Mouse (Mus musculus) adipocyte (in vitro differentiated cells): ENCODE results near the gene Sdha.

Experiments
- DNase-seq: peaks from one replicate; pipeline ENCODE4 v3.0.0-alpha.2; 2016; ENCODE audit warnings: low spot score

Gene Sdha

DNA sequence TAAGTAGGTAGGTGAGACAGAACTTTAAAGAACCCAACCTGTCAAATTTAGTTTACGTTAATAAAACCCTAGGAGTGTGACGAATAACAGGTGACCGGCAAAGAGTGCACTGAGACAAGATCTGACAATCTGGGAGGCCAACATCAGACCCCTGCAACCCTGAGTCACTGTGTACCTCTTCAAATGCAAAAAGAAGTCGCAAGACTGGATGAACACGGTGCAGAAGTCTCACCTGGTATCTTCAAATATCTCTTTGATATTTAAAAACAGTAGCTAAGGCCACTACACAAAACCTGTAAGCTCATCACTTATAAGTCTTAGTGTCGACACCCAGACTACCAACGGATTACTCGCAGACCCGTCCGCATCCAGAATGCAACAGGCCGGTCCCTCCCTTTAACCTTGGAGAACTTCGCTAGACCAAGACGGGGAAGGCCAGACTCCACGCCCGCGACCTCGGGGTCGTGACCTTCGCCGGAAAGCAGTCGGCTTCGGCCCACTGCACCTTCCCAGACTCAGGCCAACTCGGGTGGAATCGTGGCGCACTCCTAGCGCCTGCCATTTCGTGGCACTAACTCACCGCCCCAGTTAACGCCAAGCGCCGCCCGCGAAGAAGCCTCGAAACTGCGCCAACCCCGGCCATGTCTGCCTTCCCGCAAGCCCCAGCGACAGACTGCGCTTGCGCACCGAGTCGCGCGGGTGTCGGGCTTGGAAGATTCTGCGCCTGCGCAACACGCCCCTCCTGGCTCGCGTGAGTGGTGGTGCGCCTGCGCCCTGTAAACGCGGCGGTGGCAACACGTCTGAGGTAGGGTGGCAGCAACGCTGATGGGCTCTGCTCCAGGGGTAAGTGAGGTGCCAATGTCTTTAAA is at the start of gene Sdha, which contains the start of gene Ccdc127:
Gene Sdha, minus strand, starts transcription at position 715 of the 869 bp plus-strand sequence.
Gene Ccdc127, plus strand, starts transcription at position 744 of the 869 bp plus-strand sequence.
- peak; percentile 98 for DNase-seq

DNA sequence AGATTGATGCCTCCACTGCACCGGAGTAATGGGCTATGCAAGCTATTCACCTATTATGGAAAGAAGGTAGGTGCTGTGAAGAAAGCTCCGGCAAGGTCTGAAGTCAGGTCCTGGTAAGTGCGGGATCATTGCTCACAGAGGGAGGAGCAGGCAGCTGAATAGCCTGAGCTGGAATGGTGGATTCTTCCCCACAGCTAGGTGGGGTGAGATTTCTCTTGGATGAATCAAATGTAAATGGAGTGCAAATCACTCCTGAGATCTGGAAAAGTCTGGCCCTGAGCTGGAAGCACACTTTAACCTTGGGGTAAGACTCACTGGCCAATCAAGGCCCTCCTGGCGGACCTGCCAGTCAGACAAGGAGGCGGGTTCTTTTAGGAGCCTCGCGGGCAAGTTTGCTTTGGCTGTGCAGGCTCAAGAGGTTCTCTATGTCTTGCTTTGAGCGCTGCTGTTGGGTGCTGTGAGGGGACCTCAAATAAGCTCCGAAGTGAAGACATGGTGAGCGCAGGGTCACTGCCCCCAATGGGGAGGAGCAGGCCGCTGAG is 49.3 kb upstream of the Sdha start, which contains the start of gene Ftl1-ps1:
Gene Ftl1-ps1, plus strand, starts transcription at position 397 of the 542 bp plus-strand sequence.
- no peak for DNase-seq

DNA sequence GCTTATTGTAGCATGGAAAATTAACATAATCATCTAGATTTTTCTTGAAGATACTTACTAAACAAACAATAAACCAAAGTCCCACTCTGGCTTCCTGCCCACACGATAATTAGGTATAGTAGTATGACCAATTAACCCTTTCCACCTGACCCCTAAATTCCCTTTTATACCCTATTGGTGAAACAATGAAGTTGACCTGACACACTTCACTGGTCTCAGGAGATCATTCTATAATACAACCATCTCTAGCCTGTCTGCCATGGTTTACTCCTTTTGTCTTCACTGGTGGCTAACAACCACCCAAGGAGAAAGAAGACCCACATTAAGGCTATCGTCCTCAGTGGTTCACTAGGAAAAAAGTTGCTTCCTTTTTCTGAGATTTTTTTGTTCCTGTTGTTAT is 41.1 kb upstream of the Sdha start:
- DNase-seq = no peak

DNA sequence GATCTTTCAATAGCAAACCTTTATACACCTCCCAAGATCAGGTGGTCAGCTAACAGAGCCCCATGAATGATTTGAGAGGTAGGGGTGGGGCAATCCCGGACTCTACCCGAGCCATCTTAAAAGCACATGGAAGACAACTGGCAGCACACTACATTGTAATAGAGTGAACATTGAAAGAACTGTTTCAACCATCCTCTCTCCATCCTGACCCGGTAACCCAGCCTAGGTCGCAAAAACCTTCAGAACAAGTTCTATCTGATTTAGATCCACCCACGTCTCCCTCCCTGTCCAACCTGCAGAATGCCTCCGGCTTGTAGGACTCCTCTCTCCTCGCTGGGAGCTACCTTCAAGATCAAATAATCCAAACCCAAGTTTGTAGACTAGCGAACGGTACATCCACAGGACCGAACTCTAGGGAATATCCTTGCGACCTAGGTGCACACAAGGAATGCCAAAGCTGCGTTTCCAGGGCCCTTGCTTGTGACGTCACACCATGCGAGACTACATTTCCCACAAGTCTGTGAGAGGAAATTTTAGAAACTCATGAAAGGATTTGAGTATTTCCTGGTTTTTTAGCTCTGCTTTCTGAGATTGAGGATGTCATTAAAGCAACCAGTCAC is 40.4 kb upstream of the Sdha start, which contains the start of gene Zfp72:
Gene Zfp72, minus strand, starts transcription at position 466 of the 620 bp plus-strand sequence.
- DNase-seq = peak; percentile 82

DNA sequence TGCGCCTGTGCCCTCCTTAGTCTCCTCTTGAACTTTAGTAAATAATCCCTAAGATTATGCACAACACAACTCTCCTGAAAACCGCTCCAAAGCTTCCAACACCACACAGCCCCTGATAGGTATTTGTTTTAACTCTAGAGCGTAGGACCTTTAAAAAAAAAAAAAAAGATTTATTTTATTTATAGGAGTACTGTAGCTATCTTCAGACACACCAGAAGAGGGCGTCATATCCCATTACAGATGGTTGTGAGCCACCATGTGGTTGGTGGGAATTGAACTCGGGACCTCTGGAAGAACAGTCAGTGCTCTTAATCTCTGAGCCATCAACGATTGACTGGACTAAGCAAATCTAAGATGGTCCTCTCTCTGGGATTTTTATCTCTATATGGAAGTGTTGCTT is 39.6 kb upstream of the Sdha start:
- no peak for DNase-seq

DNA sequence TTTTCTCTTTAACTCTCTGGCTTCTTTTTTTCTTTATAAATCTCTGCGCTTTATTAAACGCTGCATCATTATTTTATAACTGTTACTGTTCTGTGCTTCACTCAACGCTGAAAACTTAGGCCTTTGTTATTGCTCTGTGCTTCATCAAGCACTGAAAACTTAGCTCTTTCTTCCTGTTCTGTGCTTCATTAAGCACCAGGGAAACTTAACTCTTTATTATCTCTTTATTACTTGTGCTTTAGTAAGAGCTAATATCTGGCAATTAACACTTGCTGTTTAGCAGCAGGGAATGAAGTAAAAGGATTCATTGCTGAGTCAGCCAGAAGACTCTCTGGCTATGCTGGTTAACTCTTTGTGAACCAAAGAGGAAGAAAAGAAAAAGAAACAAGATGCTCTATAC is 32.2 kb upstream of the Sdha start:
- DNase-seq = no peak

DNA sequence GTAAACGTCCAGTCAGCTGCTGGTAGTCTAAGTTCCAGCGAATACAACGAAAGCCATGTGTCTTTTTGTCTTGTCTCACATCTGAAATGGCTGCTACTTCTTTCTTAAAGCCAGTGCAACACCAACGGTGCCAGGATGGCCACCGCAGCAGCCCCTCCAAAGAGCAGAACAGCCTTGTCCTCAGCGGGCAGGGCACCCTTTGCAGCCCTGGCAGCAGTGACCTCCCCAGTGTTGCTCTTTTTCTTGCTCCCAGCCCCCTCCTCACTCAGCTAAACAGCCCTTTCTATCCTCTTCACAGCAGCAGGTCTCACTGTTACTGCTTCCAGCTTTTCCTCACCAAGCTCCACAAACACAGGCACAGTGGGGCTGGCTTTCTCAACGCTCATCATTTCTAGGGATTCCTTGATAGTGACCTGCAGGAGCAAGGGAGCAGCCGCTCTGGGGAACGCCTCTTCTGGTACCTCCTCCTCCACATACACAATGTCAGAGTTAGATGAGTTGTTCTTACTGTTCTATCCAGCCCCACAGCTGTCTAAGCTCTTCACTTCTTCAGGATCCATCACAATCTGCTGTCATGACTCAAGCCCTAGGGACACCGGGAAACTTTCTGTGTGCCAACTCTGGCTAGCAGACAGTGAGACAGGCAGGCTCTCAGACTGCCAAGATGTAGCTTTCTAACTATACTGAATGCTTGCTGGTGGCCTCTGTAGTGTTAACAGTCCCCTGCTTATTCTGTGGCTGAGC is 31.6 kb upstream of the Sdha start:
- peak; percentile 67 for DNase-seq

DNA sequence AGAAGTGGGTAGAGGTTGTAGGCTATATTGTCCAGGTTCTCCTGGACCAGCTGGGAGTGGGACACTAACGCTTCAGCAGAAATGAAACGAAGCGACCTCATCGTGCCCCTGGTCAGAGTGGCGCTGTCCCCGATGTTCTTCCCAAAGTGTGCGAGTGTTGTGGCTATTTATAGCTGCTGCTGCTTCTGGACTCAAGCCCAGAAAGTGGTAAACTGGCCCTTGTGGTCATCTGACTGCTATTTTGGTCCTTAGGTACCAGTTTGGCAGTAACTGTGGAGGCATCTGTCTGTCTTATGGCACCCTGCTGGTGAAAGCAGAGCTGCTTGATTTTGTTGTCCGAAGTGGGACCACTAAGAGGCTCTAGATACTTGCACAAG is 13.8 kb upstream of the Sdha start, which contains the start of gene Lrrc14b:
Gene Lrrc14b, minus strand, starts transcription at position 147 of the 377 bp plus-strand sequence.
- peak; percentile 86 for DNase-seq

DNA sequence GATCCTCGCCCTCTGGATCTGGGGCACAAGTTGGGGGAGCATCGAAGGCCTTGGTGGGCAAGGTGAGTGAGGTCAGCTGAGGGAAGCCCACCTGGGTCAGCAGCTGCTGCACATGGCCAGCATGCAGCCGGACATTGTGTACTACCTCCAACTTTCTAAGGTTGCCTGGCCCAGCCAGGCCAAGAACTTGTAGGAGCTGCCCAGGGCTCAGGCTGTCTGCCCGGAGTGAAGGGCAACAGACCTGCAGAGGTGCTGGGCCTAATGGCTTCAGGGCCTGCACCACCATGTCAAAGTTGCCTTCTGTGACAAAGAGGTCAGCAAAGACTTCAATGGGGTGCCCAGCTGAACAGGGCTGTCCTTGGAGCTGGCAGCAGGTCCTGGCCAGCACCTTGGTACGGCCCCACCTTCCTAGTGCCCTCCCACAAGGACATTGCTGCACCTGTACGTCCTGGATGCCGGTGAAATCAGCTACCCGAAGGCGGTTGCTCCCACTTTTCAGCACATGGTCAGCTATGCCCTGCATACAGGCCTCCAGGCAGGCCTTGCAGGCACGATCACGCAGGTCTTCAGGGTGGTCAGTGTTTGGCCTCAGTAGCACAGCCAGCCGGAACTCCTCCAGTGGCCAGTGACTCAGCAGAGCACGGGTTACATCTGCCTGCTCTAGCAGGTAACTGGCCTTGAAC is 13.2 kb upstream of the Sdha start:
- no peak for DNase-seq

DNA sequence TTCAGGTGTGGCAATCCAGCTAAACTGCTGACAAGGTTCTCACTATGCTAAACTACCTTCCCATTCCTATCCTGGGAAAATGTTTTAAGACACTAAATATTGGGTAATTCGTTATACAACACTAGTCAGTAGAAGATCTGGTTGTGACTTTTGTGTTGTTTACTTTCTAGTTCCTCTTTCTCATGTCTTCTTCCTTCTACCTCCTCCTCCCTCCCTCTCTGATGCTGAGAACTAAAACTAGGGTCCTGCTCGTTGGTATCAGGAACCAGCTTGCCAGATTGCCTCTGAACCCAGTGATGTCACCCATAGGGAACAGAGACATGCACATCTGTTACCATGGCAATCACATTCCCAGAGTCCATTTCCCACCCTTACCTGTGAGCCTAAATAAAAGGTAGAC is 12.1 kb upstream of the Sdha start:
- DNase-seq = no peak

DNA sequence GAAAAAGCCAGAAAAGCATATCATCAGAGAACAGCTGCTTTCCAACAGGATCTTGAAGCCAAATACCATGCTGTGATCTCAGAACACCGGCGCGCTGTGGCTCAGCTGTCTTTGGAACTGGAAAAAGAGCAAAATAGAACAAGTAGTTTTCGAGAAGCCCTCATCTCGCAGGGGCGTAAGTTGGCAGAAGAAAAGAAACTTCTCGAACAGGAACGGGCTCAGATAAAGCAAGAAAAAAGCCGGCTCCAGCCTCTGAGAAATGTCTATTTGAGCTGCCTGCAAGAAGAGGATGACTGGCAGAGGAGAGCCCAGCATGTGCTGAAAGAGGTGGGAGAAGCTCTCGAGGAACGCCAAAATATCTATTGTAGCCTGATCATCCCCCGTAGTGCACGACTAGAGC is 6.4 kb upstream of the Sdha start:
- DNase-seq = no peak

DNA sequence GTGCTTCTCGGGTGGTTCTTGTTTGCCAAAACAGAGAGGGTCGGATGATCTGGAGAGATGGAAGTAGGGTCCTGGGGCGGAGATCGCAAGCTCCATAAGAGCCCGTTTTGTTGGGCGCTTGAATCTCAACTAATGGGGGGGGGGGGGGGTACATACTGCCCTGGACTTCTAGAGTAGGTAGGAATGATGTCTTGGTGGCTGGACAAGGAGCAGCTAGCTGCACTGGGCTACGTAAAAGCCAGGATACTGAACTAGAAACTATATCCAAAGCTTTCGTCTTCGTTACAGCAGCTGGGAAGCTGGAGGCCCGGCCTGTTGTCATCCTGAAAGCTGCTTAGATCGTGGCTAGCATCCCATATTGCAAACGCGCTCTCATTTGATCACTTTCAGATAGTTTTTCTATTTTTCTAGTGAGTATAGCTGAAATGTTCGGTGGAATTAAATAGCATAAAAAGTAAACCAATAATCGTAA is 391 bp upstream of the Sdha start:
- DNase-seq = no peak

DNA sequence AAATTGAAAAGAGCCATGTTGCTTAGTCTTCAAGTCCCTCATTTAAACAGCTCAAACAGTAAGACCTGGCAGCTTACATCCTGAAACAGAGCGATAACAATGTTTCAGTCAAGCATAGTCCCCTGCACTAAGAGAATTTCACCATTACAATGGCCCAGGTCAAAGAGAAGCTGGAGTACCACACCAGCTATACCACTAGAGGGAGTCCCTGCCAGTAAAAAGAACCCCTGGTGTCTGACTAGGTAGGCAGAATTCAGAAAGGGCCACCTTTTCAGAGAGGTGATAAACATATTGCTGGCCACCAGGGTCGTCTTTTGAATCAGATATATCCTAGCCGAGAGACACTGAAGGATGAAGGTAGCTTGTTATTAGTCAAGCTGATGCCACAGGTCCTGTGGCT is 9.0 kb downstream of the Sdha start:
- DNase-seq = peak; percentile 65

DNA sequence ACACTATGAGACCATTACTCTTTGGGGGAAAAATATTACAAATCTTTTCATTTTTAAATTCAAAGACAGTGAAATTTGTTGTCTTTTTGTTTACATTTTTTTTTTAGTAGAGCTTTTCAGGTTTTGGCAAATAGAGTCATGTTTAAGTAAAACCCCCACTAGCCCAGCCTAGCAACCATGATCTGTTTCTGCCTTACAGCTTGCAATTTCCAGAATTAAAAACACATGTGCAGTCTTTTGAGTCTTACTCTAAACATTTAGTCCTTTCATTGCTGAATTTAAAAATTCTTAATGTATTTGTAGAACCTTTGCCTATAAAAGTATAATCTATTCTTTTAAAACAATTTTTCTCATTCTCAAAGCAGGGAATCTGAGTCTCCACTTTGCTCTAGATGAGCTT is 20.8 kb downstream of the Sdha start:
- DNase-seq = no peak

DNA sequence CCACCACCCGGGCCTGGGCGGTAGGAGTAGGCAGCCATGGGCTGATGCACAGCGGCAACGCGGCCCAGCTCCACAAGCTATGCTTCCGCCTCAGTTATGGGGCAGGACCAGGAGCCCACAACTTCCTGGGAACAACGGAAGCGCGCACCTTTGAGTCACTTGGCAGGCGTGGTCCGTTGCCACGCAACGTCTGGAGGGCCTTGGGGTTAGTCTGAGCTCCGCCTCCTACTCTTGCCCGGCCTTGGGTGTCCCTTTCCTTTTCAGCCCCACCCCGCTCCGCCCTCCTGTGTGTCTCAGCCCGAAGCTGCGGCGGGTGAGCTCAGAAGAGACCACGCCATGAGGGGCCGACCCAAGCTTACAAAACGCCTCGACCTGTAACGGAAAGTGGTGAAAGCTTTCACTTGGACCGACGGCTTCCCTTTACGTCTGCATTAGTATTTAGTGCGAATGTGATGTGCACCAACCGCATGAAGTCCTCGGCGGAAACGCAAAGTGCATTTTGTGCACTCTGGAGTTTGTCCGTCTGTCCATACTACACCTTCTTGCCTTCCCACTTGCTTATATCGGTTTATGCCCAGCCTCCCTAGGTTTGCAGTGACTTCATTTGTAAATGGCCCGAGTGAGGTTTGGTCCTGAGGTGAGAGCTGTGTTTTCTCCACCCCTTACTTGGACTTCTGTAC is 32.8 kb downstream of the Sdha start, which contains the start of gene Pdcd6:
Gene Pdcd6, minus strand, starts transcription at position 411 of the 680 bp plus-strand sequence.
- DNase-seq = peak; percentile 98

DNA sequence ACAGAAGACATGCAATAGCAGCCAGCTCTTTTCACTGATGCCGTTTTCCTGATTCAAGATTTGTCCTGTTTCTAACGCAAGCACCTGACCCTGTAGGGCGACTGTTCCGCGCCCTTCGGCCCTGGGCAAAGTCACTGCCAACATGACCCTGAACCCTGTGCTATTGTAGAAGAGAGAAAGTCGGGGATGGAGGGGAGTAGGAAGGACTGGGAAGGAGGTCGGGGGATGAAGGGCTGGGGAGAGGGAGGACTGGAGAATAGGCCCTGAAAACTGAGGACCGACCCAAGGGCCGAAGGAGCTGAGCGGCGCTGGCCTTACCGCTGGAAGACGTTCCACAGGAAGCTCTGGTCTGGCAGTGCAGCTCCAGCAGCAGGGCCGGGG is 33.3 kb downstream of the Sdha start:
- no peak for DNase-seq

DNA sequence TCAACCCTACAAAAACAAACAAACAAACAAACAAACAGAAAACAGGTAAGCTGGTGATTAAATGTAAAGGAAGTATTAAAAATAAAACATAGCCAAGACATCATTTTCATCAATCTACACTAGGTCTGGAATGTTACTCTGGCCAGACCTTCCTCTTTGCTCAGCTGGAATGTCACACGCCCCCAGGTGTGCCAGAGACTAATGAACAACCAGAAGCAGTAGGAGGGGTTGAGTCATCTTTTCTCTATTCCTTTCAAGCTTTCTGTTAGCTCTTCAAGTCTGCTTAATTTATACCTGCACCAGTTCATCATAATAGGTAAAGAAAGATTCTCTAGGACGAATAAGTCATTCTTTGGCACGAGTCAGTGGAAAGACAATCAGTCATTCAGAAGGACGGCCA is 33.7 kb downstream of the Sdha start:
- DNase-seq = no peak

DNA sequence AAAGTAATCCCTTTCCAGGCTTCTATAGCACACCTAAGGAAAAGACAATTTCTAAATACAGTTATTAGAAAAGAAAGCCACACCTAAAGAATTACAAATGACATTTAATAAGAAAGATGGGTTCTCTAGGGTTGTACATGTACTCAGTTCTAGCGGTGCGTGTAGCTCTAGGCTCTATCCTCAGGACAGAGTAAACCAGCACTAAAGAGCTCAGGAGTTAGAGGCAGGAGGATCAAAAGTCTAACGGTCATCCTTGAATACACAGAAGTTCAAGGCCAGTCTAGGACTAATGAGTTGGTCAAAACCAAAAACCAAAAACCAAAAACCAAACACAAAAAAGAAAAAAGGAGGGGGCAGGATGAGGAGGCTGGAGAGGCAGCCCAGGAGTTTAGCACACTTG is 35.5 kb downstream of the Sdha start:
- DNase-seq = no peak

DNA sequence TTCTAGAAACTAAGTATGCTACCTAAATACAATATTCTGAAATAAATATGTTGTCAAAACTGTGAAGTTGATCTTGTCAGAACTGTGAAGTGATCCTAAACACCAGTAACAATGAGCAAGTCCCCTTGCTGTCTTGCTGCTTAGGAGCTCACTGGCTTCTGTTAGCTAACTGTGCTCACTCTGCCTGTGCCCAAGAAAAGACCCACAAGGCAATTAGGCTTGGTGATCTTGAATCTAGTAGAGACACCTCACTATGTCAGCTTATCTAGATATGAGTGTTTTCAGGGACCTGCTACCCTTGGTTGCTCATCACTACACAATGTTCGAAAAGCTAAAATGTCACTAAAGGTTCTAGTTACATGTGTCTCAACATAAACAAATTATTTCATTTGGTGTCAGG is 44.3 kb downstream of the Sdha start:
- no peak for DNase-seq

DNA sequence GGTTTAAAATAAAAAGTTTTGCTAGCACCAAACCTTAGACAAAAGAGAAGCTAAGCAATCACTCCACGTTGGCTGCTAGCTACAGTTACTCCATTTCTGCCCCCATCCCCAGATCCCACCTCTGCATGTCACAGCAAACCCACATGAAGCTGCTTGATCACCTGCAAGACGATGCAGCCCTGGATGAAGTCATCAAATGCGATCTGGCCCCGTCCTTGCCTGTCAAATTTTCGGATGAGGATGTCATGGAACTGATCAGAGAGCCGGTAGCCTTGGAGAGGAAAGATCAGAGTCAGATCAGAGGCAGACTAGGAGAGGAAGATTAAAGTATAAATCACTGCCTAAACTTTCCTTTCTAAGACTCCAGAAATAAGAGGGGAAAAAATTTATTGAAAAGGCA is 44.7 kb downstream of the Sdha start:
- no peak for DNase-seq
